Mouse (Mus musculus): Measurements from ENCODE around the gene Tfap2e.

DNA sequence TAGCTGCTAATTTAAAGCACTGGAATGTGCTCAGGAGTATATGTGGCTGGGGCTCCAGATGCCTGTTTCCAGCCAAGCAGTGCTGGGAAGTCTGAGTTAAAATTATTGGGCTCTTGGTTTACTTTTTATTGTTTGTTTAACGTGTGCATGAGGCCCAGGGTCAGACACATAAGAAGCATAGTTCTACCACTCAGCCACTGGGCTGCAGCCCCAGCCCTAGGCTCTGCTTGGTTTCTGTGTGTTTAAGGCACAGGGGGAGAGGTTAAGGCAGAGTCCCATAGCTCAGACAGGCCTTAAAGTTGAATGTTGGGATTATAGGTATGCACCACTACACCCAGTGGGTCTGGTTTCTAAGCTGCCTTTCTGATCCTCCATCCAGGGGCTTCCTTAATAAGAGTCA is 39.1 kb upstream of the Tfap2e start:
- TF ChIP-seq GATA1 (IDR thresholded peaks at IDR 0.05; ENCODE audit: low read length) (no peak), TAL1 (IDR thresholded peaks at IDR 0.05; ENCODE audit: low read length) (no peak)

Data from erythroblast, embryonic 14.5 days (primary cell).